Mouse (Mus musculus): ENCODE measurements around the gene Kmt2c.

GRCm38 (mm10) chr5:25527971-25528370 lies 29.4 kb upstream of the Kmt2c start:
- TF ChIP-seq CTCF (IDR thresholded peaks at IDR 0.05; ENCODE audit: extremely low read depth, insufficient read depth, low read length) (no peak), POLR2A (IDR thresholded peaks at IDR 0.05; ENCODE audit: extremely low read depth, insufficient read depth, low read length) (no peak)

All from cortical plate, adult 2 months (tissue).